Comparison of ENCODE assay signal across 27 mouse cellular contexts in genomic region chr1:21318202-21318601, GRCm38 (mm10). TPM values are rescaled to one million over a fixed set of nuclear protein-coding genes. Genes with fewer than 3 reads are reported as not detected.
DNase-seq lines count a peak whose midpoint lies in the region; ATAC-seq and TF ChIP-seq lines count a peak whose summit lies in the region.
"Had no signal": no experiment of that assay in that cellular context is flagged by ENCODE, and none has a peak within 500 bp of the region (broad histone marks: within the 10 kb centered on the region; RNA-seq: fewer than 3 reads in every experiment).

No protein-coding gene starts in this region.

- TF ChIP-seq CTCF in G1E (IDR thresholded peaks at IDR 0.05; ENCODE audit: low read depth, low read length) (no peak), MEL (IDR thresholded peaks at IDR 0.05 in 2 of 3, conservative IDR thresholded peaks at IDR 0.05 in 1 of 3; ENCODE audit: control insufficient read depth in 1 of 3, insufficient read depth in 1 of 3, low read depth in 2 of 3, low read length in 3 of 3, poor library complexity in 1 of 3, severe bottlenecking in 1 of 3) (no peak)

- no peak overlapping the region for H3K4me2 ChIP-seq in midbrain, embryonic 13.5 days (replicated peaks)
- H3K4me2 ChIP-seq: embryonic facial prominence, embryonic 12.5 days; forebrain, embryonic 13.5 days; forebrain, embryonic 15.5 days had no signal

- peak overlapping the region; percentile 62 for H3K27ac ChIP-seq in MEL (ENCODE audit: control insufficient read depth, low read depth, low read length)
- no peak overlapping the region for H3K27ac ChIP-seq in midbrain, embryonic 13.5 days
- H3K27ac ChIP-seq: embryonic facial prominence, embryonic 10.5 days; embryonic facial prominence, embryonic 12.5 days; forebrain, embryonic 13.5 days; forebrain, embryonic 15.5 days had no signal

- TF ChIP-seq RAD21 in MEL (IDR thresholded peaks at IDR 0.05; ENCODE audit: low read depth, low read length) = no peak

- H3K4me3 ChIP-seq in G1E (ENCODE audit: low read depth, low read length) = no peak overlapping the region
- no peak overlapping the region for H3K4me3 ChIP-seq in MEL (ENCODE audit: control insufficient read depth in 1 of 2, insufficient read depth in 1 of 2, low read depth in 2 of 2, low read length in 2 of 2)
- no peak overlapping the region for H3K4me3 ChIP-seq in midbrain, embryonic 13.5 days (replicated peaks)
- H3K4me3 ChIP-seq: embryonic facial prominence, embryonic 10.5 days; embryonic facial prominence, embryonic 12.5 days; forebrain, embryonic 13.5 days; forebrain, embryonic 15.5 days had no signal

- H3K79me2 ChIP-seq in MEL (ENCODE audit: control insufficient read depth, insufficient read depth, low read length, poor library complexity) = no peaks in the 10 kb centered on the region

- peak; percentile 55; the same call in 1 of the 2 replicates for ATAC-seq in G1E (ENCODE audit: extremely low read depth, insufficient number of reproducible peaks, low FRiP score, poor library complexity, severe bottlenecking)
- peak; percentile 73 for ATAC-seq in granulocyte monocyte progenitor cell, adult 5-6 weeks (replicated peaks; ENCODE audit: poor library complexity, severe bottlenecking)
- ATAC-seq in midbrain, embryonic 13.5 days = no peak
- ATAC-seq: forebrain, embryonic 13.5 days; forebrain, embryonic 15.5 days; forebrain, postnatal 0 days had no signal

- H3K9ac ChIP-seq in MEL (ENCODE audit: control insufficient read depth, low read depth, low read length, poor library complexity, severe bottlenecking) = no peak overlapping the region
- H3K9ac ChIP-seq in midbrain, embryonic 13.5 days (replicated peaks) = no peak overlapping the region
- H3K9ac ChIP-seq: embryonic facial prominence, embryonic 12.5 days; forebrain, embryonic 13.5 days; forebrain, embryonic 15.5 days; forebrain, postnatal 0 days had no signal

- DNase-seq in G1E (ENCODE audit: low spot score) (no peak), MEL (ENCODE audit: low read depth, low spot score) (peak; percentile 54)
- no peak for DNase-seq in left cerebral cortex, postnatal 36 days (ENCODE audit: low spot score in 2 of 2)
- no peak for DNase-seq in left cerebral cortex, adult 8-10 months (ENCODE audit: low spot score in 2 of 2)
- DNase-seq: adrenal gland, adult 2 months; adrenal gland, postnatal 10 days; adrenal gland, postnatal 25 days; cerebellum, adult 11 months; cerebellum, adult 18-20 months; cerebellum, adult 8-10 months; cerebellum, adult 9-11 months; cerebellum, postnatal 14 days; cerebellum, postnatal 36 days; forebrain, postnatal 0 days had no signal

- peak in 1 of 2 experiments; percentile 78 for TF ChIP-seq EP300 in MEL (IDR thresholded peaks at IDR 0.05; ENCODE audit: low read depth in 1 of 2, low read length in 2 of 2)

- H3K9me3 ChIP-seq in G1E (replicated peaks) (no peaks in the 10 kb centered on the region), MEL (replicated peaks; ENCODE audit: insufficient read depth, low read length) (no peaks in the 10 kb centered on the region)
- H3K9me3 ChIP-seq in midbrain, embryonic 13.5 days = no peaks in the 10 kb centered on the region
- H3K9me3 ChIP-seq: embryonic facial prominence, embryonic 10.5 days; embryonic facial prominence, embryonic 12.5 days; forebrain, embryonic 13.5 days; forebrain, embryonic 15.5 days had no signal

- TF ChIP-seq POLR2A in MEL (IDR thresholded peaks at IDR 0.05; ENCODE audit: control insufficient read depth in 1 of 2, insufficient read depth in 1 of 2, low read depth in 1 of 2, low read length in 2 of 2, poor library complexity in 1 of 2) = no peak

- intact Hi-C loops in left cerebral cortex, postnatal 36 days (cut with DNase I) = no loop called here

- peaks cover 35% of the 10 kb centered on the region for H3K4me1 ChIP-seq in G1E (ENCODE audit: insufficient read depth, low read depth, low read length)
- peaks cover 17 to 32% of the 10 kb centered on the region in 2 experiments for H3K4me1 ChIP-seq in MEL (ENCODE audit: control insufficient read depth in 1 of 2, insufficient read depth in 2 of 2, low read length in 2 of 2)
- H3K4me1 ChIP-seq in midbrain, embryonic 13.5 days (replicated peaks) = no peaks in the 10 kb centered on the region
- H3K4me1 ChIP-seq: embryonic facial prominence, embryonic 10.5 days; embryonic facial prominence, embryonic 12.5 days; forebrain, embryonic 13.5 days; forebrain, embryonic 15.5 days had no signal

- H3K36me3 ChIP-seq in G1E (replicated peaks) (no peaks in the 10 kb centered on the region), MEL (ENCODE audit: control insufficient read depth in 1 of 2, insufficient read depth in 2 of 2, low read length in 2 of 2) (peaks cover 0 to 30% of the 10 kb centered on the region in 2 experiments; a peak in 2 of 4 replicates)
- no peaks in the 10 kb centered on the region for H3K36me3 ChIP-seq in midbrain, embryonic 13.5 days
- H3K36me3 ChIP-seq: embryonic facial prominence, embryonic 10.5 days; embryonic facial prominence, embryonic 12.5 days; forebrain, embryonic 15.5 days had no signal

- no peaks in the 10 kb centered on the region for H3K27me3 ChIP-seq in G1E (ENCODE audit: insufficient read depth, low read length)
- H3K27me3 ChIP-seq in MEL (ENCODE audit: control insufficient read depth in 1 of 2, insufficient read depth in 2 of 2, low read length in 2 of 2) = no peaks in the 10 kb centered on the region
- no peaks in the 10 kb centered on the region for H3K27me3 ChIP-seq in midbrain, embryonic 13.5 days
- H3K27me3 ChIP-seq: embryonic facial prominence, embryonic 12.5 days; forebrain, embryonic 13.5 days; forebrain, embryonic 15.5 days had no signal

TF ChIP-seq in MEL, 35 proteins besides CTCF, POLR2A, EP300 and RAD21:
- TF ChIP-seq MAX (IDR thresholded peaks at IDR 0.05; ENCODE audit: low read length) (no peak), ZNF384 (IDR thresholded peaks at IDR 0.05; ENCODE audit: low read depth, low read length) (0 out of 2 replicates have a peak, but pooled peaks have one; percentile 14), TAL1 (IDR thresholded peaks at IDR 0.05; ENCODE audit: low read length) (no peak), KAT2A (conservative IDR thresholded peaks at IDR 0.05; ENCODE audit: low read depth, low read length) (0 out of 2 replicates have a peak, but pooled peaks have one; percentile 4), JUND (IDR thresholded peaks at IDR 0.05; ENCODE audit: low read depth, low read length) (no peak), TCF12 (IDR thresholded peaks at IDR 0.05; ENCODE audit: low read depth, low read length) (peak; percentile 81), GATA1 (IDR thresholded peaks at IDR 0.05; ENCODE audit: low read depth, low read length) (peak; percentile 88), ETS1 (IDR thresholded peaks at IDR 0.05; ENCODE audit: low read depth, low read length) (peak; percentile 96), BHLHE40 (IDR thresholded peaks at IDR 0.05; ENCODE audit: borderline replicate concordance, low read depth, low read length) (no peak; the same call in 1 of the 2 replicates), NRF1 (IDR thresholded peaks at IDR 0.05; ENCODE audit: insufficient read depth, low read depth, low read length, poor library complexity, severe bottlenecking) (no peak), SIN3A (IDR thresholded peaks at IDR 0.05; ENCODE audit: low read length) (peak; percentile 43; the same call in 1 of the 2 replicates), MXI1 (IDR thresholded peaks at IDR 0.05; ENCODE audit: low read depth, low read length) (0 out of 2 replicates have a peak, but pooled peaks have one; percentile 26)

RNA-seq across cellular contexts. Expression of gene Khdc1a, which starts 31.2 kb away (rescaled TPM):
- not detected in 2 replicates for total RNA-seq in G1E (2014; fragmentation: Nextera tagmentation)
- total RNA-seq in G1E (2017) = 0.16 TPM in 1 of 2 replicates, not detected in the other
- not detected in 2 replicates for polyA plus RNA-seq in G1E (2012)
- 0.08 TPM in 1 of 2 replicates, not detected in the other for total RNA-seq in MEL (2012; rRNA removed)
- polyA plus RNA-seq in MEL (2012; ENCODE audit: insufficient read depth in 1 of 2, insufficient read length in 2 of 2, low read depth in 1 of 2, low replicate concordance in 2 of 2, missing spikeins in 1 of 2) = not detected
- not detected in 2 replicates for total RNA-seq in granulocyte monocyte progenitor cell, adult 5-6 weeks (2014; fragmentation: Nextera tagmentation)
- not detected in 2 replicates for total RNA-seq in granulocyte monocyte progenitor cell, adult 5-6 weeks (2017)
- polyA plus RNA-seq in midbrain, embryonic 13.5 days (2015; fragmentation: Nextera tagmentation; extraction: Ambion mirVana) = not detected in 2 replicates
- not detected for total RNA-seq in left cerebral cortex, postnatal 36 days (2021)
- total RNA-seq in left cerebral cortex, adult 8-10 months (2022) = not detected
- total RNA-seq: adrenal gland, adult 2 months; adrenal gland, postnatal 10 days; adrenal gland, postnatal 25 days; adrenal gland, postnatal 4 days; ES-E14; forebrain, postnatal 0 days had no signal
- polyA plus RNA-seq: adrenal gland, adult 2 months; brain, embryonic 14.5 days; C2C12; cortical plate, adult 2 months; embryonic facial prominence, embryonic 10.5 days; embryonic facial prominence, embryonic 12.5 days; embryonic facial prominence, embryonic 14.5 days; forebrain, embryonic 11.5 days; forebrain, embryonic 13.5 days; forebrain, embryonic 15.5 days; forebrain, postnatal 0 days had no signal

RNA-seq across cellular contexts. Expression of gene Khdc1c, which starts 49.9 kb away (rescaled TPM):
- not detected in 2 replicates for total RNA-seq in G1E (2014; fragmentation: Nextera tagmentation)
- 0.05 TPM in 1 of 2 replicates, not detected in the other for total RNA-seq in G1E (2017)
- not detected in 2 replicates for polyA plus RNA-seq in G1E (2012)
- 0.10 TPM in 1 of 2 replicates, not detected in the other for total RNA-seq in MEL (2012; rRNA removed)
- polyA plus RNA-seq in MEL (2012; ENCODE audit: insufficient read depth in 1 of 2, insufficient read length in 2 of 2, low read depth in 1 of 2, low replicate concordance in 2 of 2, missing spikeins in 1 of 2) = under 1 TPM in 1 of 2 experiments, not detected in 1; 0.10 TPM
- total RNA-seq in granulocyte monocyte progenitor cell, adult 5-6 weeks (2014; fragmentation: Nextera tagmentation) = not detected in 2 replicates
- total RNA-seq in granulocyte monocyte progenitor cell, adult 5-6 weeks (2017) = not detected in 2 replicates
- polyA plus RNA-seq in midbrain, embryonic 13.5 days (2015; fragmentation: Nextera tagmentation; extraction: Ambion mirVana) = not detected in 2 replicates
- total RNA-seq in left cerebral cortex, postnatal 36 days (2021) = not detected
- total RNA-seq in left cerebral cortex, adult 8-10 months (2022) = not detected
- total RNA-seq: adrenal gland, adult 2 months; adrenal gland, postnatal 10 days; adrenal gland, postnatal 25 days; adrenal gland, postnatal 4 days; ES-E14; forebrain, postnatal 0 days had no signal
- polyA plus RNA-seq: adrenal gland, adult 2 months; brain, embryonic 14.5 days; C2C12; cortical plate, adult 2 months; embryonic facial prominence, embryonic 10.5 days; embryonic facial prominence, embryonic 12.5 days; embryonic facial prominence, embryonic 14.5 days; forebrain, embryonic 11.5 days; forebrain, embryonic 13.5 days; forebrain, embryonic 15.5 days; forebrain, postnatal 0 days had no signal
